8 mouse cellular contexts compared by ENCODE assay signal in the genomic region with DNA sequence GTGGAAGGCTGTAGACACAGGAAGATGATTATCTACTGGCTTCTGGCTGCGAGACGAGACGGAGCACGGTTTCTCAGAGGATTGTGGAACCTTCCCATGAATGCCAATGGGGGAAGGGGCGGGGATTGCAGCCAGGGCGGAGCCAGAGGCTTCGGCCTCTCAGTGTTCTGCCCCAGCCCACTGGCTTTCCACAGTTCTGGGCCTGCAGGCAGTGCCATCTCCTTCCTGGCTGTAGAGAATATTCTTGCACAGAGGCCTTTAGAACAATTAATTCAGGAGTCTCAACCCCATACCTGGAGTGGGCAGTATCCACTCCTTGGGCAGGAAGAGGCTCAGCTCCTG. TPM values are rescaled to one million over a fixed set of nuclear protein-coding genes. Genes with fewer than 3 reads are reported as not detected.
DNase-seq lines count a peak whose midpoint lies in the region; ATAC-seq and TF ChIP-seq lines count a peak whose summit lies in the region.

No protein-coding gene starts in this region.

- WGBS in forebrain, embryonic 10.5 days: 3% methylated on average over 7 of the region's 7 CpGs
- WGBS in forebrain, postnatal 0 days: 6% methylated on average over 7 of the region's 7 CpGs
- WGBS in embryonic facial prominence, embryonic 10.5 days: 10% methylated on average over 7 of the region's 7 CpGs
- 3% methylated on average over 7 of the region's 7 CpGs for WGBS in hindbrain, embryonic 16.5 days
- WGBS in lung, embryonic 14.5 days: 6% methylated on average over 7 of the region's 7 CpGs
- 3% methylated on average over 7 of the region's 7 CpGs for WGBS in stomach, postnatal 0 days

- no peaks in the 10 kb centered on the region for H3K36me3 ChIP-seq in forebrain, embryonic 10.5 days (replicated peaks)
- H3K36me3 ChIP-seq in forebrain, postnatal 0 days (ENCODE audit: insufficient read depth): no peaks in the 10 kb centered on the region
- H3K36me3 ChIP-seq in embryonic facial prominence, embryonic 10.5 days (replicated peaks): no peaks in the 10 kb centered on the region
- no peaks in the 10 kb centered on the region for H3K36me3 ChIP-seq in hindbrain, embryonic 16.5 days (ENCODE audit: control insufficient read depth, insufficient read depth, low read length)
- no peaks in the 10 kb centered on the region for H3K36me3 ChIP-seq in lung, embryonic 14.5 days (ENCODE audit: insufficient read depth)
- no peaks in the 10 kb centered on the region for H3K36me3 ChIP-seq in stomach, postnatal 0 days (ENCODE audit: control insufficient read depth, insufficient read depth, low read length)

- H3K4me1 ChIP-seq in forebrain, embryonic 10.5 days: peaks cover 7% of the 10 kb centered on the region
- no peaks in the 10 kb centered on the region for H3K4me1 ChIP-seq in forebrain, postnatal 0 days (ENCODE audit: insufficient read depth)
- H3K4me1 ChIP-seq in embryonic facial prominence, embryonic 10.5 days: peaks cover 16% of the 10 kb centered on the region
- no peaks in the 10 kb centered on the region for H3K4me1 ChIP-seq in hindbrain, embryonic 16.5 days (ENCODE audit: control insufficient read depth, insufficient read depth, low read depth, low read length)
- H3K4me1 ChIP-seq in lung, embryonic 14.5 days (ENCODE audit: insufficient read depth): 0 out of 2 replicates have a peak, but pooled peaks cover 4% of the 10 kb centered on the region
- H3K4me1 ChIP-seq in stomach, postnatal 0 days (replicated peaks; ENCODE audit: control insufficient read depth, insufficient read depth): no peaks in the 10 kb centered on the region

- peak overlapping the region; percentile 62 for H3K27ac ChIP-seq in forebrain, embryonic 10.5 days
- H3K27ac ChIP-seq in forebrain, postnatal 0 days (ENCODE audit: low read depth, low read length): no peak overlapping the region
- H3K27ac ChIP-seq in embryonic facial prominence, embryonic 10.5 days (replicated peaks): no peak overlapping the region
- H3K27ac ChIP-seq in hindbrain, embryonic 16.5 days (ENCODE audit: low read depth, low read length): no peak overlapping the region
- H3K27ac ChIP-seq in lung, embryonic 14.5 days (ENCODE audit: low read depth): no peak overlapping the region
- H3K27ac ChIP-seq in stomach, postnatal 0 days (replicated peaks): no peak overlapping the region

- TF ChIP-seq CTCF in forebrain, postnatal 0 days (IDR thresholded peaks at IDR 0.05; ENCODE audit: low read depth): no peak
- TF ChIP-seq CTCF in lung, embryonic 14.5 days (IDR thresholded peaks at IDR 0.05; ENCODE audit: low read depth): no peak
- no peak for TF ChIP-seq CTCF in stomach, postnatal 0 days (IDR thresholded peaks at IDR 0.05; ENCODE audit: low read depth)

- no peak for TF ChIP-seq EP300 in stomach, postnatal 0 days (optimal IDR thresholded peaks at IDR 0.05)

- H3K4me2 ChIP-seq in forebrain, postnatal 0 days (ENCODE audit: low read depth): no peak overlapping the region
- peak overlapping the region; percentile 51 for H3K4me2 ChIP-seq in hindbrain, embryonic 16.5 days (ENCODE audit: low read length)
- H3K4me2 ChIP-seq in lung, embryonic 14.5 days: peak overlapping the region; percentile 53
- peak overlapping the region; percentile 28; the same call in 1 of the 2 replicates for H3K4me2 ChIP-seq in stomach, postnatal 0 days (replicated peaks; ENCODE audit: low read depth)

- ATAC-seq in forebrain, postnatal 0 days: no peak
- ATAC-seq in hindbrain, embryonic 16.5 days: peak; percentile 65; the same call in 1 of the 2 replicates
- peak; percentile 78 for ATAC-seq in lung, embryonic 14.5 days (ENCODE audit: insufficient read depth)
- ATAC-seq in stomach, postnatal 0 days (ENCODE audit: low FRiP score, low TSS enrichment): peak; percentile 68
- ATAC-seq in erythroblast, adult 5-6 weeks (replicated peaks; ENCODE audit: low FRiP score, poor library complexity, severe bottlenecking): no peak

- no peak overlapping the region for H3K9ac ChIP-seq in forebrain, postnatal 0 days
- no peak overlapping the region for H3K9ac ChIP-seq in hindbrain, embryonic 16.5 days (ENCODE audit: low read depth, low read length)
- 0 out of 2 replicates have a peak overlapping the region, but pooled peaks have one; percentile 15 for H3K9ac ChIP-seq in lung, embryonic 14.5 days
- H3K9ac ChIP-seq in stomach, postnatal 0 days (ENCODE audit: low read length): no peak overlapping the region

- peak overlapping the region; percentile 40 for H3K4me3 ChIP-seq in forebrain, embryonic 10.5 days
- H3K4me3 ChIP-seq in forebrain, postnatal 0 days (ENCODE audit: low read depth, low read length): no peak overlapping the region
- H3K4me3 ChIP-seq in embryonic facial prominence, embryonic 10.5 days: peak overlapping the region; percentile 39
- H3K4me3 ChIP-seq in hindbrain, embryonic 16.5 days (ENCODE audit: low read length): no peak overlapping the region
- no peak overlapping the region for H3K4me3 ChIP-seq in lung, embryonic 14.5 days (ENCODE audit: low read depth, low read length)
- no peak overlapping the region for H3K4me3 ChIP-seq in stomach, postnatal 0 days (ENCODE audit: low read depth, low read length)

- peaks cover 24% of the 10 kb centered on the region for H3K27me3 ChIP-seq in forebrain, embryonic 10.5 days (ENCODE audit: poor library complexity, severe bottlenecking)
- H3K27me3 ChIP-seq in forebrain, postnatal 0 days (ENCODE audit: insufficient read depth, low read length): no peaks in the 10 kb centered on the region
- peaks cover 14% of the 10 kb centered on the region; the same call in 1 of the 2 replicates for H3K27me3 ChIP-seq in embryonic facial prominence, embryonic 10.5 days (replicated peaks; ENCODE audit: low read depth, poor library complexity, severe bottlenecking)
- no peaks in the 10 kb centered on the region for H3K27me3 ChIP-seq in hindbrain, embryonic 16.5 days (replicated peaks; ENCODE audit: control insufficient read depth, insufficient read depth, low read length)
- no peaks in the 10 kb centered on the region for H3K27me3 ChIP-seq in lung, embryonic 14.5 days (ENCODE audit: insufficient read depth, low read length)
- H3K27me3 ChIP-seq in stomach, postnatal 0 days (ENCODE audit: control insufficient read depth, insufficient read depth, low read length): no peaks in the 10 kb centered on the region

- H3K9me3 ChIP-seq in forebrain, embryonic 10.5 days: no peaks in the 10 kb centered on the region
- no peaks in the 10 kb centered on the region for H3K9me3 ChIP-seq in forebrain, postnatal 0 days (ENCODE audit: low read length)
- no peaks in the 10 kb centered on the region for H3K9me3 ChIP-seq in embryonic facial prominence, embryonic 10.5 days
- H3K9me3 ChIP-seq in hindbrain, embryonic 16.5 days (ENCODE audit: control insufficient read depth, low read length): no peaks in the 10 kb centered on the region
- H3K9me3 ChIP-seq in lung, embryonic 14.5 days (ENCODE audit: low read depth, low read length): no peaks in the 10 kb centered on the region
- H3K9me3 ChIP-seq in stomach, postnatal 0 days (ENCODE audit: control insufficient read depth, low read length): no peaks in the 10 kb centered on the region

- peak; percentile 41 for DNase-seq in forebrain, embryonic 10.5 days (ENCODE audit: extremely low spot score, low spot score)
- no peak for DNase-seq in forebrain, postnatal 0 days
- peak; percentile 64 for DNase-seq in embryonic facial prominence, embryonic 10.5 days (ENCODE audit: low spot score)
- DNase-seq in lung, embryonic 14.5 days: peak; percentile 73
- DNase-seq in stomach, postnatal 0 days (ENCODE audit: low spot score): peak; percentile 56
- DNase-seq in yolk sac, embryonic 10.5 days (ENCODE audit: low spot score): no peak

RNA-seq across cellular contexts. Expression of a gene that starts 18.9 kb away (rescaled TPM):
- 1.3 and 1.5 TPM in 2 replicates for polyA plus RNA-seq in forebrain, embryonic 10.5 days (2016; fragmentation: Nextera tagmentation; extraction: Ambion mirVana)
- 0.54 and 2.0 TPM in 2 replicates for total RNA-seq in forebrain, postnatal 0 days (2014; rRNA removed)
- 0.05 and 0.24 TPM in 2 replicates for polyA plus RNA-seq in forebrain, postnatal 0 days (2015; fragmentation: Nextera tagmentation; extraction: Ambion mirVana)
- 0.85 and 0.99 TPM in 2 replicates for polyA plus RNA-seq in embryonic facial prominence, embryonic 10.5 days (2016; fragmentation: Nextera tagmentation; extraction: Ambion mirVana)
- polyA plus RNA-seq in hindbrain, embryonic 16.5 days (2015; fragmentation: Nextera tagmentation; extraction: Ambion mirVana): 3.3 and 3.5 TPM in 2 replicates
- polyA plus RNA-seq in lung, embryonic 14.5 days (2014; fragmentation: Nextera tagmentation; extraction: Ambion mirVana): 0.09 TPM in 1 of 2 replicates, not detected in the other
- 0.07 TPM in 1 of 2 replicates, not detected in the other for polyA plus RNA-seq in stomach, postnatal 0 days (2015; fragmentation: Nextera tagmentation; extraction: Ambion mirVana)
- not detected in 2 replicates for total RNA-seq in erythroblast, adult 5-6 weeks (2015; ENCODE audit: low replicate concordance)
- total RNA-seq in erythroblast, adult 5-6 weeks (2017; ENCODE audit: low replicate concordance): not detected in 2 replicates

Comparison
In these comparisons a context has a peak if more than half of its experiments do, and no peak if none do; other contexts are left out.
1. DNase-seq: peak in forebrain, embryonic 10.5 days (single experiment), embryonic facial prominence, embryonic 10.5 days (single experiment), lung, embryonic 14.5 days (single experiment) and stomach, postnatal 0 days (single experiment); none in forebrain, postnatal 0 days (single experiment) and yolk sac, embryonic 10.5 days (single experiment).
2. H3K4me3 ChIP-seq: peak in forebrain, embryonic 10.5 days (single experiment) and embryonic facial prominence, embryonic 10.5 days (single experiment); none in forebrain, postnatal 0 days (single experiment), hindbrain, embryonic 16.5 days (single experiment), lung, embryonic 14.5 days (single experiment) and stomach, postnatal 0 days (single experiment).
3. ATAC-seq: peak in hindbrain, embryonic 16.5 days (single experiment), lung, embryonic 14.5 days (single experiment) and stomach, postnatal 0 days (single experiment); none in forebrain, postnatal 0 days (single experiment) and erythroblast, adult 5-6 weeks (single experiment).